Mouse (Mus musculus): ENCODE results near the gene Prnd. TPM values are rescaled to one million over a fixed set of nuclear protein-coding genes. Genes with fewer than 3 reads are reported as not detected.
A peak's percentile ranks its signal among the peaks of the same experiment; 100 is the strongest.

The Prnd gene
- 10 to 100 TPM; 68.5 to 70.9 TPM for total RNA-seq (2021)
- long read RNA-seq, experiment 1, transcript Prnd-202 (3 exons, 1,969 nt) = minor isoform, 22 of 188 reads
- long read RNA-seq, experiment 1, transcript Prnd-203 (3 exons, 1,938 nt) = major isoform, 89 of 188 reads
- long read RNA-seq, experiment 1, transcript Prnd-204 (2 exons, 3,176 nt) = minor isoform, 56 of 188 reads
- long read RNA-seq, experiment 1, transcript Prnd-201 (3 exons, 1,918 nt) = minor isoform, 5 of 188 reads
- long read RNA-seq, experiment 1, partial matches to known transcripts = 6 of 188 reads
- long read RNA-seq, experiment 1, other reads (novel, unspliced or antisense) = 10 of 188 reads
- long read RNA-seq, experiment 2, transcript Prnd-204 (2 exons, 3,176 nt) = minor isoform, 58 of 186 reads
- long read RNA-seq, experiment 2, transcript Prnd-203 (3 exons, 1,938 nt) = major isoform, 72 of 186 reads
- long read RNA-seq, experiment 2, transcript Prnd-201 (3 exons, 1,918 nt) = minor isoform, 9 of 186 reads
- long read RNA-seq, experiment 2, transcript Prnd-202 (3 exons, 1,969 nt) = minor isoform, 26 of 186 reads
- long read RNA-seq, experiment 2, partial matches to known transcripts = 4 of 186 reads
- long read RNA-seq, experiment 2, other reads (novel, unspliced or antisense) = 17 of 186 reads

DNA sequence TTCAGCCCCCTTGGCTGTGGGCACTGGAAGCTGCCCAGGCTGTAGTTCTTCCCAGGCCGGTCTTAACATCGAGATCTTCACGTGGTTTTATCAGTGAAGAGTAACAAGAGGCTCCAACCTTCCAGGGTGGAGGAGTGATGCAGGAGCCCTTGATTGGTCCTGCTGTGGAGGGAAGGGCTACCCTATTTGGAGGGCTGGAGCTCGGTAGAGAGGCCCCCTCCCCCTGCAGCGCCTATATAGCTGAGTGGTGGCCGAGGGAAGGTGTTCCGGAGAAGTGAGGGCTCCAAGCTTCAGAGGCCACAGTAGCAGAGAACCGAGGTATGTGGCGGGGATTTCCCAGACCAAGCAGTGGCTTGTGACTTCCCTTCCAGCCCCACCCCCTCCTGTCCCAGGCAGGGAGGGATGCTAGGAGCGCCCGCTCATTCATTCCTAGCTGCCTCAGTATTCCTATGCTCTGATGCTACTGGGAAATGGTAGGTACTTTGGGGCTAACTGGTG, at the start of gene Prnd:
TSS of gene Prnd (plus strand) at position 264 of the 498 bp plus-strand sequence.
- no peak for DNase-seq (ENCODE audit: low spot score in 2 of 2)

DNA sequence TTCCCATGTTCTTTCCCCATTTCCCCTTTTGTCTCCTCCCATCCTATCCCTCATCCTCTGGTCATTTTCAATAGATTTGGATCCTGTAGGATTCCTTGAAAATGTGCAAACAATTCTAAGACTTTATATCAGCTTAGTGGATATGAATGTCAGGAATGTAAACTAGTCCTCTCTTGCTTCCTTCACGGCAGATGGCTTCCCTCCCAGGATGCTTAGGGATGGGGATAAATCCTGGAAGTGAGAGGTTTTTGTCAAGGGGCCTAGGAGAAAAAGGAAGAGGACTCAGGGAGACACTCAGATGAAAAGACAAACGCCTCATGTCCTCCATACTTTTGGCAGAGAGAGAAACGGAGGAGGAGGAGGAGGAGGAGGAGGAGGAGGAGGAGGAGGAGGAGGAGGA, 48.2 kb upstream of the Prnd start:
- no peak for DNase-seq (ENCODE audit: low spot score in 2 of 2)

DNA sequence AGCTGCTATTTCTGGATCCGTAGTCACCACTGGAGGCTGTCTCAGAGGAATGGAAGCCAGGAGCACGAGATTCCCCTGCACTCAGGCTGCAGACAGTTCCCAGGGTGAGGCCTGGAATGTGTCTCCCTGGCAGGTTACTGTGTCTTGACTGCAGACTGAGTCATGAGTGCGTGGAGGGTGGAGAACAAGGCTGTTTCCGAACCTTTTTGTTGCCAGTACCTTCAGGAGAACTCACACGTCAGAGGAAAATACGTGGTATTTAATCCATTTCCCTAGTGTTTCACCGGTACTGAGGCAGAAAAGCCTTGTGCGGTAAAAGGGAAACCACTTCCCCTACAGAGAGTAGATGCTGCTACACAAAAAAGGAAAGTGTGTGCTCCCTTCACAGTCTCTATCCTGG, 47.8 kb upstream of the Prnd start:
- DNase-seq (ENCODE audit: low spot score in 2 of 2) = peak in 1 of 2 experiments; percentile 36

DNA sequence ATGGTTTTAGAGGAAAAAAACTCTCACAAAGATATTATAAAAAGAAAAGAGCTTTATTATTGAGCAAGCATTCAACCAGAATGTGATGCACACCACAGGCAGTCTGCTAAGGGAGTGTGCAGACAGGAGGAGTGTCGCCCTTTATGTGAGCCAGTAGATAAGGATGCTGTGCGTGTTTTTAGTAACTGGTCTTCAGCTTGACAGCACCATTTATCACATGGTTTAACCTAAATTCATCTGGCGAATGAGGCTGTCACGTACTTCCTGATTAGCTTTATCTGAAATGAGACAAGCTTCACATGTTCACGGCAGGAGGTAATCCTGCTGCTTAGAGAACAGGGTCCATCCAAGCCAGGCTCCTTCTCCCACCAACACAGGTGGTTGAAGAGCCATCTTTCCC, 45.6 kb upstream of the Prnd start:
- DNase-seq (ENCODE audit: low spot score in 2 of 2) = no peak

DNA sequence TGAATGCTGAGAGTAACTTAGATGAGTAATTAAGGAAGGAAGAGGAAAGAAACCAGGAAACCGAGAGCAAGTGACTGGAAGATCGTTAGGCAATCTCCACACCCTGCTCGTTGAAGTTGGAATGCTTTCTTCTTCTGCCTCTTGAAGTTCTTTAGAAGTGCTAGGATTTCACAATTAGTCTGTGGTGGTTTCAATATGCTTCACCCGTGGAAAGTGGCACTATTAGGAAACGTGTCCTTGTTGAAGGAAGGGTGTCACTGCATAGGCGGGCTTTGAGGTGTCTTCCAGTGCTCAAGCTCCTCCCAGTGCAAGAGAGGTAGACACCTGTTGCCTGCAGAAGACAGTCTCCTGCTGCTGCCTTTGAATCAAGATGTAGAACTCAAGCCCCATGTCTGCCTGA, 44.9 kb upstream of the Prnd start:
- no peak for DNase-seq (ENCODE audit: low spot score in 2 of 2)

DNA sequence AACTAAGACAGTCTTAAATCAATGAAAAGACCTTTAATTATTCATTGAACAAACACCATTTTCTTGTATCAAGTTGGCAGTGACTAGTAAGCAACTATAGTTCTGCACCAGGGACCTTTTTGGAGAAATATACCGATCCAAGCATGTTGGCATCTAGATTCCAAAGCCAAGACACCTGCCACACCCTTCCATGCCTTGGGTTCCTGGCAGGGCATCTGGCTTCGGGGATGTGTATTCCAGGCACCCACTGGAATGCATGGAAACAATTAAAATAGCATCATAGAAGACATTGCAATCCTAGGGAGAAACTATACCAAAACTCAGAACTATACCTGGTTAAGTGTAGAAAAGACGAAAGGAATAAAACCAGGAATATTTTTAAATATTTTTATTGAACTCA, 44.4 kb upstream of the Prnd start:
- no peak for DNase-seq (ENCODE audit: low spot score in 2 of 2)

DNA sequence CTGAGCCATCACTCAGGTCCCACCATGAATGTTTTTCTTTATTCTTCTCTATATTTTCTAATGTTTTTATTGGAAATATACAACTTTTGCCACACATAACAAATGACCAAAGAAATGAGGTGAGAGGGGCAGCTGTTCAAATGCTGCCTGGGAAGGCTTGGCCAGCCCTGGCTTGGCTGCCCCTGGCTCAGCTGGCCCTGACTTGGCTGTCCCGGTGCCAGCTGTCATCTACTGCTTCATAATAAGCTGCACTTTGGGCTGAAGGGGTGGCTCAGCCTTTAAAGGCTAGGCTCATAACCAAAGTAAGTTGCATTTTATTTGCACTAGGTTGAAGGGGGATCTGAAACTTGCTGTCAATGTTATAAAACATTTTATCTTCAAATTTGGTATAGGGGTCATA, 43.8 kb upstream of the Prnd start:
- DNase-seq (ENCODE audit: low spot score in 2 of 2) = peak in 1 of 2 experiments; percentile 34

DNA sequence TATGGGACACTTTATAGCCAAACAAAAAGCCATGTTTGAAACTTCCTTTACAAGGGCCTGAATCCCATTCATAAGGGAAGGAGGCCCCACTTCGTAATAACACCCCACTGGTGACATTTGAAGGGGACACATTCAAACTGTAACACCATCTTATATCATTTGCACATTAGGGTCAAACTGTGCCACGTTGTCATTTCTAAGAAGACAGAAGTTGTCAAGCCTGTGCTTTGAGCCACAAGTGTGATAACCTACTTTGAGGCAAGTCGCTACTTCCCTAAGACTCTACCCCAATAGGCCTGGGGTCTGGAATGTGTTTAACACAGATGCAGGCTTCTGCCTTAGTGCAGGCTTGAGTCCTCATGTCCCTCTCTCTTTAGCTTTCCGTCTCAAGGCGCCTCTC, 43.4 kb upstream of the Prnd start:
- no peak for DNase-seq (ENCODE audit: low spot score in 2 of 2)

DNA sequence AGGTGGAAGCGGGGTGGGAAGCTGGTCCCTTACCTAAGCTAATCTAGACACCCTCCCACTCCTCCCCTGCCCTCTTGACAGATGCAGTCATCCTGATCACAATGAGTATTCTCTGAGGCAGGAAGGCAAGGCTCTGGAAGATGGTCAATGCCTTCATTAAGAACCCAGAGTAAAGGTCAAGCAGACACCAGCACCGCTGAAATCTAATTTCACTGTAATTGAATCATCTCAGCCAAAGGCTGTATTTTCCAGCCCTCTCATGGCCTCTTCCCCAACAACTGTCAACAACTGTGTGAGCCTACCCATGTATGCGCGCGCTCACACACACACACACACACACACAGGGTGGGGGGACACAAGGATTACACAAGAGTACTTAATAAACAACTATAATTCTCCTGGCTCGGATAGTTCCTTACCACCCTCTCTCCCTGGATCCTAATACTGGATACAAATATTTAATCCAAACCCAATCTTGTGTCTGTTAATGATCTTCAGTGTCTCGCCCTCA, 42.3 kb upstream of the Prnd start:
- no peak for DNase-seq (ENCODE audit: low spot score in 2 of 2)

DNA sequence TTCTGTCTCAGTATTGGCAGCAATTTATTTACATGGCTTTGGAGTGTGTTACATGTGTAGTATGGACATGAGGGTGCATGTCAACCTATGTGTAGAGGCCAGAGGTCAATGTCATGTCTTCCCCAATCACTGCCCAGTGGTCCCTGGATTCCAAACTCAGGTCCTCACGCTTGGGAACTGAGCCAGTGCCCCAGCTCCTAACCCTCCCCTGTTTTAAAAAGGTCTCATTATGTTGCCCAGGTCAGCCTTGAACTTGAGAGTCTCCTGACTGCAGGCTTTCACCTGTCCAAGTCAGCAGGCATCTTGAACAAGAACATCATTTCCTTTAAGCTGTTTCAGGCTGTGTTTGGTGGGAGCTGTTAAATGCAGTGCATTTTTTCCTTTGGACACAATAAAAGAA, 41.8 kb upstream of the Prnd start:
- no peak for DNase-seq (ENCODE audit: low spot score in 2 of 2)

DNA sequence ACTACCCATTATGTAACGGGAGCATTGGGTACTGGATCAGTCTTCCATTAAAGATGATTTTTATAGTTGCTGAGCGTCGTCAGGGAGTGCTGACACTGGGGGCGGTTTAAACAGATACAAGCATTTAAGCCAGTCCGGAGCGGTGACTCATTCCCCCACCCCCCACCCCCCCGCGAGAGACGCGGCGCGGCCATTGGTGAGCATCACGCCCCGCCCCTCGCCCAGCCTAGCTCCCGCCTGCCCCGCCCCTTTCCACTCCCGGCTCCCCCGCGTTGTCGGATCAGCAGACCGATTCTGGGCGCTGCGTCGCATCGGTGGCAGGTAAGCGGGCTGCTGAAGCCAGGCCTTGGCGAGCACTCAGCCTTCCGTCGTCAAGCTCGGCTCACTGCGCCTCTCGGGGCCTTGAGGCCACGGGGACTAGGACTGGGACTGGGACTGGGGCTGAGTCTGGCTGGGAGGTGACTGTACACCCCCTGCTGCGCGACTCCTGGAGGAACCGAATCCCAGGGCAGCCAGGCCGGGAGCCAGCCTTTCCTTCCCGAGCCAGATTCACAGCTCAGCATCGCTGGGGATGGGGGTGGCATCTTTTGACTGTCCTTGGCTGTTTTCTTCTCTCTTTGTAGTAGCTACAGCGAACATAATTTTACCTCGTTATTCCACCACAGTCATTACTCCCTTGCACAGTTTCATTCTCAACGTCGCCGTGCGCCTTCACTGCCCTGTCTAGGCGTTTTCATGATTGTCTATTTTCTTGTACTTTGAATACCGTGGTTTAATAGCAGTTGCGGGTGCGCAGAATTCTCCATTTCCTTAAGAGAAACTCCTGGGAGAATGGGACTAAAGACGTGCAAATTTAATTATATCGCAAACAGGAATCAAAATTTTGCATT, 40.7 kb upstream of the Prnd start, which contains the start of the genes Prnp and Prn:
TSS of gene Prnp (plus strand) at position 246 of the 890 bp plus-strand sequence.
TSS of gene Prn (plus strand) at position 275 of the 890 bp plus-strand sequence.
- peak; percentile 78 to 91 for DNase-seq (ENCODE audit: low spot score in 2 of 2)

DNA sequence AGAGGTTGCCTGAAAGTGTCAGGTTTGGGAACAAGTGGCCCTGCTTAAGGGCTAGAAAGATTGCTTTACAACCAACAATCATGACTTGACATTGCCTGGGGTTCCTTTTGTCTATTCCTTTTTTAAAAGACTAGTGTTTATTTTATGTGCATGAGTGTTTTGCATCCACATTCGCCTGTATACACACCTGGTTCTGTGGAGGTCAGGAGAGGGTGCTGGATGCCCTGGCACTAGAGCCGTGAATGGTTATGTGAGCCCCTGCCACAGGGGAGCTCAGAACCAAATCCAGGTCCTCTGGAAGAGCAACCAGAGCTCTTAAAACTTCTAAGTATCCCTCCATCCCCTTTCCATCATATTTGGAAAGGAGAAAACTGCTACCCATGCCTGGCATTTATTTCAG, 39.8 kb upstream of the Prnd start:
- DNase-seq (ENCODE audit: low spot score in 2 of 2) = no peak

DNA sequence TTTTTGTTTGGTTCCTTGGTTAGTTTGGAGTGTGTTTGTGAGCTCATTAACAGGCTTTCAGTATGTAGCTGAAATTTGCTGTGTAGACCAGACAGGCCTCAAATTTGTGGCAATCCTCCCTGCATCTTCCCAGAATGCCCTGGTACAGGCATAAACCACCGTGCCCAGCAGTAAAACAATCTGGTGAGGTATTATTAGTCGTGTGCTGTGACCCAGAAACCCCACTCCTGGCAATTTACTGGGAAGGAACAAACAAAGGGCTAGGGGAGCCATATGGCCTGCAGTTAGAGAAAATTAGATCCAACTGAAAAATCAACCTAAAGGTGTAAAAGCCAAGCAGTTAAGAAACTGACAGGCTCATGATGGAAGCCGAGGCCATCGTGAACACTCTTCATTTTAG, 39.3 kb upstream of the Prnd start:
- DNase-seq (ENCODE audit: low spot score in 2 of 2) = no peak

DNA sequence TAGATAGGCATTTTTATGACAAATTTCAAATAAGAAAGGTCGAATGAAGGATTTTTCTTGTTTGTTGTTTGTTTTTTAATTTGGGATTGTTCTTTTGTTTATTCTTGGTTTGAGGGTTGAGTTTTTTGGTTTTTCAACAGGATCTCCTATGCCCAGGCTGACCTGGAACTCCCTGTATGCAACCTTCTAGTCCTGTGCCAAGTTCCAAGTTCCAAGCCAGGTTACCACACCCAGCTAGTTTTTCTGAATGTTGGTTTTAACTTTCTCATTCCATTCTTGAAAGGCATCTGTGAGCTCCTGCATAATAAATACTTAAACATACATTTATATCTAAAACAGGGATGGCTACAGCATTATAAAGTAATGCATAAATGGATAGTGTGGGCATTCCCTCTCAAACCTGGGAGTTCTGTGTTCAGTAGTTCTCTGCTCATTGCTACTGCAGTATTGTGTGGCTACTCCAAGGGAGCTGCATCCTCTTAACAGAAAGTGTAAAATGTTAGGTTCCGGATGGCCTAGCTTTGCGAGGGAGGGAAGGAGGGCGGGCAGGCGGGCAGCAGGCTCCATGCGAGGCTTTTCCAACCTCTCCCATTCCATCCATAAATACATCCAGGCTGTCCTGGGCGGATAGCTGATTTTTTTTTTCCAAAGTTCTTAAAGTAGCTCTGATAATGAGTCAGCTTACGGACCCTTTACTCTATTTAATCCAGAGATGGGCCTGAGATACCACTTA, 38.0 kb upstream of the Prnd start:
- DNase-seq (ENCODE audit: low spot score in 2 of 2) = no peak

DNA sequence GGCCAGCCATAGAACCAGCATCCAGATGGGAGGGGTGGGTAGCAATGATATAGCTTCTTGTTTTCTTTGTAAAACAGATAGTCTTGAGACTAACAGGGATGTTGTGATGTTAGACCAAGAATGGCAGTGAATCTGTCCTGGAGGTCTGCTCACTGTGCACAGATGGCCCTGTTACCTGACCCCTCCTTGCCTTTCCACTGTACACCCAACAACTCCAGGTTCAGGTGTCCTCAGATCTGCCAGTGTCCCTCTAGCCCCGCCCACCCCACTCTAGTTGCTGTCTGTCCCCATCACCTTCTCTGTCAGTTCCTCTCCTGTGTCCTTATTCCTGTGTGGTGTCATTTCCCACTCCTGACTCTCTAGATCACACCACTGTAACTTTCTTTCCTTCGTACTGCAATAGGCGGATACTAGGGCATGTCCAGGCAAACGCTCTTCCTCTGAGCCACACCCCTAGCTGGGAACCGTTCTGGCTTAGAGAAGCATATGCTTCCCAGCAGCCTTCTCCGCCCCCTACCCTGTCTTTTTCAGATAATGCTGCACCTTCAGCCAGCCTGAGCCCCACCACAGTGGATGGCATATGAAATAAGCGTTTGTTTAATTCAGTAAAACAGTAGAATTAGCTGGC, 18.3 kb upstream of the Prnd start:
- DNase-seq (ENCODE audit: low spot score in 2 of 2) = no peak

DNA sequence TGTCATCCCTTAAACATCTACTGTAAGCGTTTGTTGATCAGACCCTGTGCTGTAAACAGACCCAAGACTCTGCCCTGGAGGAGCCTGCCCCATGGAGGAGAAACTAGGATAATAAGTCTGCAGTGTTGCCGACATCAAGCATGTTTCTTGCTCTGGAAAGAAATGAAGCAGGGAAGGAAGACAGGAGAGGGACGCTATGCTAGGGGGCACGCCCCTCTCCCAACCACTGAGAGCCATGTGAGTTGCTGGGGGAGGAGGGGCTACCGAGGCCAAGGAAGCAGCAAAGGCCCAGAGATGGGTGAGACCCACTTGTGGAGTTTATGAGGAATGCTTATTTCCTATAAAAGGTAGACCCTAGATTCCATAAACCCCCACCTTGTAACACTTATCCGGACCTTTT, 17.6 kb upstream of the Prnd start:
- DNase-seq (ENCODE audit: low spot score in 2 of 2) = no peak

DNA sequence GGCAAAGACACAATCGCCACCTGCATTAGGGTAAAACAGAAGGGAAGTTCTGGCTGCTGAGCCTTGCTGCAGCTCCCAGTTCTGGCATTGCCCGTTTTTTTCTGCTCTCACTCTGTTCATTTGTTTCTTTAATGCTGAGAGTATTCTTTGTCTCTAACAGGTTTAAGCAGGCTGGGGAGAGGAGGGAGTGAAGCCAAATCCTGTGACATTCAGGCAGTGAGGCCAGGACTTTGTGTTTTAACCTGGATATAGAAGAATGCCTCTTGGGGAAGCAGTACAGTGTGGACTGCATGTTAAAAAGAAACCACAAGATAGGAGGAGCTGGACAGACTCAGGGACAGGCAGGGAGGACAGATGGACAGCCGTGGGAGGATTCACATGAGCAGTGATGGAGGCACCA, 17.1 kb upstream of the Prnd start:
- DNase-seq (ENCODE audit: low spot score in 2 of 2) = no peak

DNA sequence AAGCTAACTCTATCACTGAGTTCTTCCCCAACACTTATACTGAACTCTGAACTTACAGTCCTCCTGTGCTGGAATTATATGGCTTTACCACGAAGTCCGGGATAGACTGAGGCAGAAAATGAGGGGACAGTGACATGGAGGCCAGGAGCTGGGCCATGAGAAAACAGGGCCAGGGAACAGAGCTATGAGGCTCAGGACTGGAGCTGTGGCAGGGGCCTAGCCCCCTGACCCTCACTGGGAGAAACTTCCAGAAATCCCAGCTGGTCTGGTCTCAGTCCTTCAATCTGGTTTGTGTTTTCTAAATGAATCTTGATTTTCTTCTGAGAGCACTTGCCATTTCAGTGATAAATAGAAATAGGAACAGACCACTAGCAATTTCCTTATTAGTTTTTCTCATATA, 16.4 kb upstream of the Prnd start:
- no peak for DNase-seq (ENCODE audit: low spot score in 2 of 2)

DNA sequence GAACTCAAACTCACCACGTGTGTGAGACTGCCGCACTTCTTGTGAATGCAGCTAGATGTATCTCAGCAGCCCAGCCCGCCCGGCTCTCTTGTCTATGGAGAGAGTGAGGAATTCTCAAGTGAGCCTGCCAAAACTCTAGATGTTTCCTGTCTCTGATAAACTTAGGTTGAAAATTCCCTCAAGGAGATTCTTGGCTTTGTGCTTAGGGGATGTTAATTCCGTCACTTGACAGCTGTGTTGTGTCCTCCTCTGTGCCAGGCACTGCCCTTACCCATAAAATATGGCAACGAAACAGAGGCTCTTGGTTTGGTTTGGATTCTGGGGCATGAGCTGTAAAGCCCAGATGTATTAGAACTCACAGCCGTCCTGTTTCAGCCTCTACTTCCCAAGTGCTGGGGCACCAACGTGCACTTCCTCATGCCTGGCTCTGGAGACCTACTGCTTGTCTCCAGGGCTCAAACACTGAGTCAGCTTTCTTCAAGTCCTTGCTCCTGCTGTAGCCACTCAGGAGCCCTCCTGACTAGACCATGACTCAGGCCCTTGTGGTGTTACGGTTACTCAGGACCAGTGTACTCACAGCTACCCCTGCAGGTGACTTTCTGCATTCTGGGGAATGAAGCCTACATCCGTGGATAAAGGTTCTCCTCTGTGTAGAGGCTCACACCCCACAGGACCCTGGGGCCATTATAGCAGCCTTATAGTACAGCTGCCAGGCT, 15.1 kb upstream of the Prnd start:
- DNase-seq (ENCODE audit: low spot score in 2 of 2) = no peak

DNA sequence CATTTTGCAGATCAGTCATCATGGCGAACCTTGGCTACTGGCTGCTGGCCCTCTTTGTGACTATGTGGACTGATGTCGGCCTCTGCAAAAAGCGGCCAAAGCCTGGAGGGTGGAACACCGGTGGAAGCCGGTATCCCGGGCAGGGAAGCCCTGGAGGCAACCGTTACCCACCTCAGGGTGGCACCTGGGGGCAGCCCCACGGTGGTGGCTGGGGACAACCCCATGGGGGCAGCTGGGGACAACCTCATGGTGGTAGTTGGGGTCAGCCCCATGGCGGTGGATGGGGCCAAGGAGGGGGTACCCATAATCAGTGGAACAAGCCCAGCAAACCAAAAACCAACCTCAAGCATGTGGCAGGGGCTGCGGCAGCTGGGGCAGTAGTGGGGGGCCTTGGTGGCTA, 14.3 kb upstream of the Prnd start:
- DNase-seq (ENCODE audit: low spot score in 2 of 2) = no peak

Measured in gastrocnemius, postnatal 4 days (tissue).